Mouse (Mus musculus) cerebellum, adult 9-11 months (tissue): ENCODE results near the gene Lage3.
"Not testable (repeated sequence)": the region's sequence is repeated elsewhere in the genome, so short reads cannot be mapped to it uniquely, and the experiment has no call there.

ENCODE experiments used
- DNase-seq: peaks from one replicate; pipeline ENCODE4 v3.0.0; 2022

Lage3 gene

DNA sequence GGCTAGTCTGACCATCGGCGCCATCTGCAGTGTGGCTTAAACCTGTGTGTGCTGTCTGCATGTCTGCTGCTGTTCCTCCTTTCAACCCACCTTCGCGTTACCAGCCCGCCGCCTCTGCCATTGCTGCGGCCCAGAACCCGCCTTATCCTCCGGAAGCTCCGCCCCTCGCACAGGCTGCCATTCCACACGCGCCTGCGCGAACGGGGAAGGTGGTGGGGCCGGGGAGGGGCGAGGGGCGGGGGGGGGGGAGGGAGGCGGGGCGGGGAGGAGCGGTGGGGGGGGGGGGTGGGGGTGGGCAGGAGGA is at the start of gene Lage3:
TSS of gene Lage3 (minus strand) at position 152 of the 304 bp plus-strand sequence.
- peak; percentile 85 for DNase-seq

DNA sequence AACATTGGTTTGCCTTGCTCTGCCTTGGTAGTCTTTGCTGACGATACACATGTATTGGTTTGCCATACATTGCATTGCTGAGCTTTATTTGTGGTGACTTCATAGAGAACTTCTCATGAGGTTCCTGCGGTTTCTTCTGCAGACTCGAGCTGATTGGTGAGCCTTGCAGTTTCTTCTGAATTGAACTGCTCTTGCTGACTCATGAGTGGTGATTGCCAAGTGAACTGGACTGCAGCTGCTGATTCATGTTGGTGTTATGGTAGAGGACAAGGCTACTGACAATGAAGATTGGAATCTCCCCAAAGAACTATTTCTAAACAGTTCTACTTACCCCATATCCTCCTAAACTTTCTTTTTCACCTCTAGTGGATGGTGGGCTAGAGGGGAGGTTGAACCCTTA is 46.7 kb upstream of the Lage3 start:
- DNase-seq, result no peak

DNA sequence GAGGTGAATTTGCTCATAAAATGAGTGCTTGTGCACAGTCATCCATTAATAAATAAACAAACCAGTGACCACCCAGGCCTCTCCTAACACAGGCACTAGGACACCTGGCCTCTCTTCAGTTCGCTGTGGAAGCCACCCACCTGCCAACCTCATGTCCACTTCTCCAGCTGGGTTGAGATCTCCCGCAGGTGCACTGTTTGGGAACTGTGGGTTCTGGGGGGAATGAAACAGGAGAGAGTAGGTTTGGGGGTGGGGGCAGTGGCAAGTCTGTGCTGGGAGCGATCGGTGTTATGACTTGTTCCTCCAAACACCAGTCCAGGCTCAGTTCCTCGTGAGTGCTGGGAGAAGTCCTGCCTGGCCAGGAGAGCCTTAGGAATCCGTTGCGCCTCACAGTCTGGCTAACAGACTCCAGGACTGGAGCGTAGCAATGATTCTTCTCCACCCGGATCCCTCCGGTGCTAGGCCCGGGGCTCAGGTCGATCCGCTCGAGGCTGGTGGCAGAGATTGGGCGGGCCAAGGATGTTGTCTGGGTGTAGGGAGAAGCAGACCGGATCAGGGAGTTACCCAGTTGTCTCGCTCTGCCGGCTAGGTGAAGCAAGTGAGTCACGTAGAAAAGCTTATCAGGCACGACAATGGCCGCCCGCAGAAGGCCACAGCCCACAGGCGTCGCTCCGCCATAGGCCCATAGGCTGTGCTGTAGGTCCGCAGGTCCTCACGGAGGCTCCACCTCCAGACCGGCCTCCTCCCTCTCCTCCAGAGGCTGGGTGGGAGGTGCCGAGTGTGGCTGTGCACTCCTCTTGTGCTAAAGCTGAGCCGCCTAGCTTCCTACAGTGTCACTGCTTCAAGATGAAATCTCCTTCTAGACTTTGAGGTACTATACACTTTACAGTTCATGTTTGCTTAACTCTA is 39.4 kb upstream of the Lage3 start, which contains the start of the genes Fam3a and Ikbkg:
TSS of gene Fam3a (minus strand) at position 738 of the 909 bp plus-strand sequence.
TSS of gene Ikbkg (plus strand) at position 756 of the 909 bp plus-strand sequence.
- DNase-seq, result peak; percentile 88

DNA sequence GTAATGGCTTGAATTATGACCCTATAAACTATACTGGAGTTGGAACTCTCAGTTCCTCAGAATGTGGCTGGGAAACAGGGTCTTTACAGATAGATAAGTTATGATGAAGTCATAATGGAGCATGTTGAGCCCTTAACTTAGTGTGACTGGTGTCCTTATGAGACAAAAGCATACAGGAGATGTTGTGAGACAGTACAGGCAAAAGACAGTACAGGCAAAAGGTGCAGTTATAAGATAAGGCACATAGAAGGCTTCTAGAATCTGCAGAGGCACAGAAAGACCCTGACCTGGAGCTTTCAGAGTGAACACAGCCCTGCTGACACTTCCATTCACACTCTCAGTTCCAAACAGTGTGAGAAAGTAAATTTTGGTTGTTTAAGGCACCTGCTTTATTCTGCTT is 34.7 kb upstream of the Lage3 start:
- DNase-seq, result no peak

DNA sequence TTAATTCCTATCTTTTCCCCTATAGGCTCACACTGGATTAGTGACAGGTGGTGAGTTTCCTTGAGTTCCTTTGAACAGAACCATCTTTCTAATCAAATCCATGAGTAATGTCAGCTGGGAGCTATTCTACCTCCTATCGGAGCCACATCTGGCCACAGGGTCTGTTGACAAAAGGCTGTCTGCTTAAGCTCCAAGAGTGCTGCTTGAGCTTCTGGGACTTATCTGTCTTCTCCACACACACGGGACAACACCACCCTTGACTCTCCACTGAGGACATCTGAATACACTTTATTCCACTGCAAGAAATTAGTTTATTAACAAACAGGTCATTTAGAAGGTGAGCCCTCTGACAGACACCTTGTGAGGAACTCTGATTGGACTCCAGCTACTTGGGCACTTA is 31.0 kb upstream of the Lage3 start:
- no peak for DNase-seq

DNA sequence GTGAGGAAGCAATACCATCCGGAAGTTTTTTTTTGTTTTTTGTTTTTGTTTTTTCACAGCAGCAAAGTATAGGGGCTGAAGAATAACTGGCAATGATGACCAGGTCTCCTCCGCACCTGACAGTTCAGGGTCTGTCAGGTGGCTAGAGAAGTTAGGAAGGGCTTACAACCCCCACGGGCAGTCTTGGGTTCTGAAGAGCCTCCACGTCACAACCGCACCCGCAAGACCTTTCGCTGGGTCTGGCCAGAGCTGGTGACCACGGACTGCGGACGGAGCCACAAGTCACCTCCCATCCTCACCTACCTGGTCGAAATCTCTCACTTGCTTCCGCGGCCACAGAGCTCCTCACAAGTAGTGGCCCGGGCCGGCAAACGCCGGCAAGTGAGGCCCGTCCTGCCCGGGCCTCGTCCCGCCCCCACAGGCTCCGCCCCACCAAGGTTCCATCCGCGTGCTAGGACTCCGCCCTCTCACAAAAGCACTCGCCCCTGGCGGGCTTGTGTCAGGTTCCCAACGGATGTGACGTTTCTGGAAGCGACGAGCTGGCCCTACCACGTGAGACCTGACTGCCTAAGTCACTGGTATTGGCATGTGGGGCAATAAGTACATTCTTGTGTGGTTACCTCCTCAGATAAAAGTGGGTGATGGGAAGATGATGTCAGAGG is 19.6 kb upstream of the Lage3 start, which contains the start of the genes Ubl4a and Slc10a3:
TSS of gene Ubl4a (minus strand) at position 331 of the 662 bp plus-strand sequence.
TSS of gene Slc10a3 (minus strand) at position 462 of the 662 bp plus-strand sequence.
- peak; percentile 85 for DNase-seq

DNA sequence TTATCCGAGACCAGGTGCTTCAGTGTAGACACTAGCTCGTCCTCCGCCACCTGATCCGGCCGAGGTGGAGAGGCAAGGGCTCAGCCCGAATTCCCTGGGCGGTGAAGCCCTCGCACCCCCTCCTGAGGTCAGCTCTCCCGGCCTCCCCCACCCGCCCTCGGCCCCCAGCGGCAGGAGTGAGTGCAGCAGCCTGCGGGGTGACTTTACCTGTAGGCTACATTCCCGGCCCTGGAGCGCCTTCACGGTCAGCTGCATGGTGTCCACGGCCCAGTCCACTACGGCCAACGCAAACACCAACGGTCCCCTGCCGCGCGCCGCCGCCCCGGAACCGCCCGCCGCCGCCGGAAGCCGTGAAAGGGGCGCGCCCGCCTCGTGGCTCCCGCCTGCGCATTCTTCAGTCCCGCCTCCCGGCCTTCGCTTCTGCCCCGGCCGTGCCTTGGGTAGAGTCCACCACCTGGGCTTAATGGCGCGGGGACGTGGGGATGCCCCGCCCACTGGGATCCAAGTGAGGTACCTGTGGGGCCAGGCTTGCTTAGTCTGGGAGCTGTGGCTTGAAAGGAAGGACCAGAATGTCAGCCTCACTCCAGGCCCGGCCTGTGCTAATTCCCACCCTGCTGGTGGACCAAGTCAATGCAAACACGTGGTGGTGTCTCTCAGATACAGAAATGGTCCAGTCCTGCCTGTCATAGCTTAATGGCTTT is 14.9 kb upstream of the Lage3 start:
- DNase-seq, result peak; percentile 77

DNA sequence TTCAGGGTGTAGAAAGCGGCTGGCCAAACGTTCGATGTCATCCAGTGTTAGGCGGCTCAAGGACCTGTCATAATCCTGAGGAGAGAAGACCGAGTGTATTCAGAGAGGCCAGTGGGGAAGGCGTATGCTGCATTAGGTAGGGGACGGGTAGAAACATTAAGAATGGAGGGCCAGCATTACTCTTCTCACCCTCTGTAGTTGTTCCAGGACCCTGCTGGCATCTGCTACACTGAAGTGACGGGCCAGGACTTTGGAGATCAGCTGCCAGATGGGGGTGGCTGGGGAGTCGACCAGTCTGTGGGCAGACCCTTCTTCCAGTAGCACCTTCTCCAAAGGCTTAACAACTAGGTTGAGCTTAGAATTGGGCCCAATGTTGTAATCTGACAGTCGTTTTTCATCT is 14.1 kb upstream of the Lage3 start:
- DNase-seq, result no peak

DNA sequence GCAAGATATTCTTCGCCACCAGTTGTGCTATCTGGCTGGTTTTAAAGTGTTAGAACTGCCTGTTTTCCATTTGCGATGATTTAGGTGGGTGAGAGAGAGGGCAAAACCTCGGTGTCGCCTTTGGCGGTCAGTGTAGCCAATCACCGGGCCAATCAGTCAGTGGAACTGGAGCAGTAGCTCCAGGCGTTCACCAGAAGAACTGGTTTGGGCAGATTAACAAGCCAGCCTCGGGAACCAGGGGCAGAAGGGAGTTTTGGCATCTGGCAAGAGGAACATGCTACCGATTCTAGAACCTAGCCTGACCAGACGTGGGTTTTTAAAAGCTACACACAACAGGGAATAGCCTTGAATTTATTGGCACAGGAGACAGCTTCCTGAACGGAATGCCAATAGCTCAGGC is 5.8 kb upstream of the Lage3 start:
- DNase-seq, result no peak

DNA sequence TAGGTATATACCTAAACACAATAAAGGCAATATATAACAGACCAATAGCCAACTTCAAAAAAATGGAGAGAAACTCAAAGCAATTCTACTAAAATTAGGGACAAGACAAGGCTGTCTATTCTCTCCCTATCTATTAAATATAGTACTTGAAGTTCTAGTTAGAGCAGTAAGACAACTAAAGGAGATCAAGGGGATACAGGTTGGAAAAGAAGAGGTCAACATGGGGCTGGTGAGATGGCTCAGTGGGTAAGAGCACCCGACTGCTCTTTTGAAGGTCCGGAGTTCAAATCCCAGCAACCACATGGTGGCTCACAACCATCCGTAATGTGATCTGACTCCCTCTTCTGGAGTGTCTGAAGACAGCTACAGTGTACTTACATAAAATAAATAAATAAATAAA is 3.7 kb upstream of the Lage3 start:
- not testable (repeated sequence) for DNase-seq

DNA sequence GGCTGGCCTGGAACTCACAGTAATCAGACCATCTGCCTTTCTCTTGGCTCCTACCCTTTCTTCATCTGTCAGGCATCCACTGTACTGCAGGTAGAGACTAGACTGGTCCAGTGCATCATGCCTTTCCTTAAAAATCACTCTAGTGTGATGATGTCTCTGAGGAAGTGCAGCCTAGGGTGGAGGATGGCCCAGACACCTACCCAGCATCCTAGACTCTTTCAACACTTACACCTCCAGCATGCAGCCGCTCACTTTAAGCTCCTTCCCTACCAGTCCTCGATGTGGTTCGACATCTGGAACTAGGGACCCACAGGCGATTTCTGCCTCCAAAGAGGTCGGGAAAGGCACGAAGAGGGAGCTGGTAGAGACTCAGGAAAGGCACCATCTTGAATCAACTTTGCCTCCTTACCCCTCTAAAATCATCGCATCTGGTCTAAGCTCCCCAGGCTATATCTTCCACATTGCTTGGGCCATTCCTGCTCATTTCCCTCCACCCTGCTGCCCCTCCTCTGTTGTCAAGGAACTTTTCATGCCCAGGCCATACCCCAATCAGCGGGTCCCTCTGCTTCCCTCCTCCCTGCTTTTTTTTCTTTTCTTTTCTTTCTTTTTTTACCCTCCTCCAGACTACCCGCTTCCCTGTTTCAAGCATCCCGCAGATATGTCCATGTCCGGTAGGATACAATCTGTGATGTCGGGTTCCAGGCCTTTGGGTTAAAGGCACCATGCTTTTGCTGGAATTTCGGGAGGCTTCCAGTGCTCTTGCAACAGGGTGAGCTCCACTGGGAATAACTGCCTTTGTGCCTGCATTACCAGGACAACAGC is 562 bp downstream of the Lage3 start:
- no peak for DNase-seq

DNA sequence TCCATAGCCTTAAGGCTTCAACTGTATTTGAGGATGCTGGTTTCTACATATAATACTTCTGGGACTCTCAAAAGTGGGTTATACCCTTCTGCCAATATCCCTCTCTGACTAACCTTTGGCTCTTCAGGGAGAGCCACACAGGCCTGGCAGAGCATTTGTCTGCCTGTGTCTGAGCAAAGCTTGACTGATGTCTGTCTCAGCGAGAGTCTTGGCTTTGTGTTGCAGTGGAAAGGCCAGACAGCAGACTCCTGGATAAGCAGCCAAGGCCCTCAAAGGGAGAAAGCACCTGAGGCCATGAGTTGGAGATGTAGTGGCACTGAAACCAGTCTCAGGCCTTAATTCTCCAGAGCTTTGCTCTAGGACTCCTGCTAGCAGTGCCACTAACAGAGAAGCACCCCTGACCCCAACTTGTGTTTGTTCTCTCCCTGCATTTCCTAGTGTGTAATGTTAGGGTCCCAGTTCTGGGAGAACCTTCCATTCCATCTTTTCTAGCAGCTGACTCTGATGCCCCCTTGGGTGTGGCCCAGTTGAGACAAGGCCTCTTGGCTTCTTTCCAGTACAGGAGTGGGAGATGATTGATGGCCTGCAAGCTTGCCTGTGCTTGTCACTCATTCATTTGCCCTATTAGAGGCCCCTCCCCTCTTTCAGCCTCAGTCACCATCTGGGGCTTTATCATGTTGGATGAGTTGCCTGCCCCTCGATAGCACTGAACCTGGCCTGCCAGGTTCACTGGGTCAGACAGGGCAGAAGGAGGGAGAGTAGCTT is 23.1 kb downstream of the Lage3 start:
- DNase-seq, result peak; percentile 41

DNA sequence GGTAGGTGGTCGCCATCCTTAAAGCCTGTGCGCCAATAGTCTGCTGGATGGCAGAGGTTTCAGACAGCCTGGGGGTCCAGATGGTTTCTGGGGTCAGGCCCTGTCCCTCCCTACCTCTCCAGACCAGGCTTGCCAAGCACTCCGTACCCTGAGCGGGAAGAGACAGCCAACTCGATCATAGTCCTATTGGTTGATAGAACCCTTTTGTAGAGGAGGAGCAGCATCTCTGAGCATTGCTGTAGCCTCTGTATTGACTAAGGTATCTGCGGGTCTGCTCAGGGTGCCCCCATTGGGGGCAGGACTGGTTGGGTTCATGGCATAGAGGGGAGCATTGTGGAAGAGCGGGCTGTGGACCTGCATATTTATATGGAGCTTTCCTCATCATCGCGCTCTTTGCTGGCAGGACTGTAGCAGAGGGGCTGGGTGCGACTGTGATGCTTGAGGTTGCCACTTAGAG is 24.2 kb downstream of the Lage3 start:
- no peak for DNase-seq

DNA sequence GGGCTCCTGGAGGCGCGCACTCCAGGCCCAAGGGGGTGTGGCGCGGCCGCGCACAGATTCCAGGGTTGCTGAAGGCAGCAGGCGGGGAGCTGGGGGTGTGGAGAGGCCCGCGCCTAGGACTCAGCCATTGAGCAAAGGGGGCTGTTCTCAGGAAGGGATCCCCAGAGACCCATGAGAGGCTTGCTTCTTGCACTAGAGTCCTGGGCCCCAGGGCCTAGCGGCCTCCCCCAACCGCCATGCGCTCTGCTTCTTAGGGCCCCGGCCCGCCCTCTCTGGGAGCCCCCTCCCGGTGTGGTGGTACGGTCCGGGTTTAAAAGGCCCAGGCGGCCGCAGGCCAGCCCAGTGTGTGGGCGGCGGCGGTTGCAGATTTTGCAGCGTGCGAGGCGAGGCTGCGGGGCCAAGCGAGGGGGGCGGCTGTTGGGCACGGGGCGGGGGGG is 24.7 kb downstream of the Lage3 start, which contains the start of gene Plxna3:
TSS of gene Plxna3 (plus strand) at position 342 of the 437 bp plus-strand sequence.
- peak; percentile 74 for DNase-seq

DNA sequence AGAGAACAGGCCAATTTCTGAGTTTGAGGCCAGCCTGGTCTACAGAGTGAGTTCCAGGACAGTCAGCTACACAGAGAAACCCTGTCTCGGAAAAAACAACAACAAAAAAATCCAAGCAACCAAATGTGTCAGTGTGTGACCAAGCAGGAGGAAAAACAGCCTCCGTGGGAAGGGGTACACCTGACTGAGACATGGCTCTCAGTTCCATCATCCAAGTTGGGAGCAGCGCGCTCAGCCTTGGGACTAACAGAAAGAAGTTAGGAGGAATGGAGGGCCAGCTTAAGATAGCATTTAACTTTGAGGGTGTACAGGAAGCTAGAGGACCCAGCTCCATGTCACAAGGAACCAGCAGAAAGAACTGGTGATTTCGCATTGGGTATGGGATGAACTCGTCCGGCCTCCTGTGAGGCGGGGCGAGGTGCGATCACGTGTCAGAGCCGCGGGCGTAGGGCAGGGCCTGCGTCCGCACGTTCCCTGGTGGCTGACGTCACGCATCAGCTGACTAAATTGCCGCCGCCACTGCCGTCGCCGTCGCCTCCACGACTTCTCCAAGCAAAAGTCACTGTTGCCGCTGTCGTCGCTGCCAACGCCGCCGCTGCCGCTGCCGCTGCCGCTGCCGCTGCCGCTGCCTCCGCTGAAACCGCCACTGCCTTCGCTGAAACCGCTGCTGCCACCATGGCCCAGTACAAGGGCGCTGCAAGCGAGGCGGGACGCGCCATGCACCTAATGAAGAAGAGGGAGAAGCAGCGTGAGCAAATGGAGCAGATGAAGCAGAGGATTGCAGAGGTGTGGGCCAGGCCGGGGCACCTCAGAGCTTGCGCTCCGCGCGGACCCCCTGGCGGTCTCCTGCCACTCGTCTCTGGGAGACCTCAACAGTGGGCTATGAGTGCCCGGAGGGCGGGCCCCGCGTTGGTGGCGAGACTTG is 40.6 kb downstream of the Lage3 start, which contains the start of gene Fam50a:
TSS of gene Fam50a (plus strand) at position 494 of the 925 bp plus-strand sequence.
- peak; percentile 91 for DNase-seq

DNA sequence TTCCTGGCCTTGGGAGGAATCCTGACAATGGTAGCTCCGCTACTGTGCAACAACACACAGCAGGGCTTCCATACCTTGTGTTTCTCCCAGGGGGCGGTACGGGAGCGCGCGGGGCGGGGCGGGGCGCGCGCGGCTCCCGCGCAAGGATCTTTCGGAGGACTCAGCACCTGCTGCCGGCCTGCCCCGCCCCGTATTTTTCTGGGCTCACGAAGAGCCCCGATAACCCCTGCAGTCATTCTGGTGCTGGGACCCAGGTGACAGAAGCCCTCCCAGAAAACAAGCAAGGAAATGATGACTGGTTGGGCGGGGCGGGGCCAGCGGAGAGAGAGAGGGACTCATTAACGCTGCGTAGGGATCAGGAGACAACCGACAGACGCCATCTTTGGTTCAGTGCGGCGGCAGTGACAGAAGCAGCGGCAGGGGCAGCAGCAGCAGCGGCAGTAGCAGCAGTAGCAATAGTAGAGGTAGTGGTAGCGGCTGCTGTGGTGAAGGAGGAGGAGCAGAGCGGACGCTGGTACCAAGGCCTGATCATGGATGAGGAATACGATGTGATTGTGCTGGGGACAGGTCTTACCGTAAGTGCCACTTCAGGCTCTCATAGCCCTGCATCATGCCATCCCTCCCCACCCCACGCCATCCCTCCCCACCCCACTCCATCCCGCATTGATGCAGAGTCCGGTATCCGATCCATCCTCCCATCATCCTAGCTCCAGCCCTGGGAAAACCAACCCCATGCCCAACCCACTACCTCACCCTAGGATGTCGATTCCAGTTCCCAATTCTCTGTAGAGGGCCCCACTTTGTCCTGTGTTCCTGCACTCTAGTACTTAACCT is 48.3 kb downstream of the Lage3 start, which contains the start of gene Gdi1:
TSS of gene Gdi1 (plus strand) at position 132 of the 834 bp plus-strand sequence.
- peak; percentile 79 for DNase-seq
